Mouse (Mus musculus): ENCODE measurements around the gene Pmm1. TPM values are rescaled to one million over a fixed set of nuclear protein-coding genes. Genes with fewer than 3 reads are reported as not detected.

The Pmm1 gene
- polyA plus RNA-seq, 1 experiment from 2014 or later = 19.6 TPM

GRCm38 (mm10) chr15:81956457-81956856 is 4.3 kb downstream of the Pmm1 start:
- ATAC-seq (ENCODE audit: insufficient number of reproducible peaks, low FRiP score) = no peak
- no peaks in the 10 kb centered on the region for H3K9me3 ChIP-seq (replicated peaks)
- H3K9ac ChIP-seq = no peak overlapping the region
- peaks cover 19% of the 10 kb centered on the region; the same call in 1 of the 2 replicates for H3K36me3 ChIP-seq
- H3K27ac ChIP-seq (ENCODE audit: poor library complexity, severe bottlenecking) = no peak overlapping the region
- H3K4me3 ChIP-seq = no peak overlapping the region
- WGBS = 59% methylated on average over 8 of the region's 8 CpGs
- H3K4me2 ChIP-seq = no peak overlapping the region
- no peaks in the 10 kb centered on the region for H3K27me3 ChIP-seq (replicated peaks)
- no peaks in the 10 kb centered on the region for H3K4me1 ChIP-seq (replicated peaks)

- no peak overlapping the region for H3K4me2 ChIP-seq
- no peaks in the 10 kb centered on the region for H3K9me3 ChIP-seq (replicated peaks)
- H3K27ac ChIP-seq (ENCODE audit: poor library complexity, severe bottlenecking) = no peak overlapping the region
- H3K4me1 ChIP-seq (replicated peaks) = no peaks in the 10 kb centered on the region
- no peak overlapping the region for H3K4me3 ChIP-seq
- no peaks in the 10 kb centered on the region for H3K27me3 ChIP-seq (replicated peaks)
- no peak for ATAC-seq (ENCODE audit: insufficient number of reproducible peaks, low FRiP score)
- no peak overlapping the region for H3K9ac ChIP-seq
- H3K36me3 ChIP-seq = peaks cover 23% of the 10 kb centered on the region
- WGBS = 88% methylated on average over 15 of the region's 15 CpGs
Measured at GRCm38 (mm10) chr15:81955414-81955813, 5.3 kb downstream of the Pmm1 start.

- ATAC-seq (ENCODE audit: insufficient number of reproducible peaks, low FRiP score) = no peak
- Histone ChIP-seq H3K4me2 (no peak overlapping the region), H3K27ac (ENCODE audit: poor library complexity, severe bottlenecking) (no peak overlapping the region), H3K27me3 (replicated peaks) (no peaks in the 10 kb centered on the region), H3K4me3 (no peak overlapping the region), H3K4me1 (replicated peaks) (no peaks in the 10 kb centered on the region), H3K9me3 (replicated peaks) (no peaks in the 10 kb centered on the region), H3K36me3 (peaks cover 23% of the 10 kb centered on the region), H3K9ac (no peak overlapping the region)
- WGBS = 92% methylated on average over 6 of the region's 6 CpGs
Measured at GRCm38 (mm10) chr15:81954716-81955115, 6.0 kb downstream of the Pmm1 start.

GRCm38 (mm10) chr15:81954151-81954583 is 6.6 kb downstream of the Pmm1 start:
- Histone ChIP-seq H3K4me3 (no peak overlapping the region), H3K9ac (no peak overlapping the region), H3K4me2 (no peak overlapping the region), H3K4me1 (replicated peaks) (no peaks in the 10 kb centered on the region), H3K27me3 (replicated peaks) (no peaks in the 10 kb centered on the region), H3K36me3 (peaks cover 23% of the 10 kb centered on the region), H3K27ac (ENCODE audit: poor library complexity, severe bottlenecking) (no peak overlapping the region), H3K9me3 (replicated peaks) (no peaks in the 10 kb centered on the region)
- 95% methylated on average over 9 of the region's 9 CpGs for WGBS
- no peak for ATAC-seq (ENCODE audit: insufficient number of reproducible peaks, low FRiP score)

GRCm38 (mm10) chr15:81952310-81952709 is 8.4 kb downstream of the Pmm1 start:
- ATAC-seq (ENCODE audit: insufficient number of reproducible peaks, low FRiP score) = no peak
- Histone ChIP-seq H3K27ac (ENCODE audit: poor library complexity, severe bottlenecking) (no peak overlapping the region), H3K4me1 (replicated peaks) (peaks cover 6% of the 10 kb centered on the region), H3K36me3 (peaks cover 23% of the 10 kb centered on the region), H3K9ac (no peak overlapping the region), H3K27me3 (replicated peaks) (no peaks in the 10 kb centered on the region), H3K9me3 (replicated peaks) (0 out of 2 replicates have a peak, but pooled peaks cover under 1% of the 10 kb centered on the region), H3K4me2 (no peak overlapping the region), H3K4me3 (no peak overlapping the region)
- 83% methylated on average over 4 of the region's 4 CpGs for WGBS

- H3K27ac ChIP-seq (ENCODE audit: poor library complexity, severe bottlenecking) = no peak overlapping the region
Measured at GRCm38 (mm10) chr15:81951159-81951558, 9.6 kb downstream of the Pmm1 start.

GRCm38 (mm10) chr15:81950716-81951115 is 10.0 kb downstream of the Pmm1 start:
- H3K4me1 ChIP-seq (replicated peaks) = peaks cover 6% of the 10 kb centered on the region
- peaks cover 23% of the 10 kb centered on the region for H3K36me3 ChIP-seq
- H3K27me3 ChIP-seq (replicated peaks) = no peaks in the 10 kb centered on the region
- H3K27ac ChIP-seq (ENCODE audit: poor library complexity, severe bottlenecking) = no peak overlapping the region
- H3K9ac ChIP-seq = no peak overlapping the region
- H3K9me3 ChIP-seq (replicated peaks) = 0 out of 2 replicates have a peak, but pooled peaks cover 3% of the 10 kb centered on the region
- no peak overlapping the region for H3K4me2 ChIP-seq
- ATAC-seq (ENCODE audit: insufficient number of reproducible peaks, low FRiP score) = no peak
- H3K4me3 ChIP-seq = no peak overlapping the region
- WGBS = 81% methylated on average over 5 of the region's 5 CpGs

More at GRCm38 (mm10) chr15:81951159-81951558, 9.6 kb downstream of the Pmm1 start:
- H3K4me3 ChIP-seq = no peak overlapping the region
- peaks cover 6% of the 10 kb centered on the region for H3K4me1 ChIP-seq (replicated peaks)
- H3K9ac ChIP-seq = no peak overlapping the region
- H3K36me3 ChIP-seq = peaks cover 23% of the 10 kb centered on the region
- H3K4me2 ChIP-seq = no peak overlapping the region
- no peak for ATAC-seq (ENCODE audit: insufficient number of reproducible peaks, low FRiP score)
- 0 out of 2 replicates have a peak, but pooled peaks cover 3% of the 10 kb centered on the region for H3K9me3 ChIP-seq (replicated peaks)
- no peaks in the 10 kb centered on the region for H3K27me3 ChIP-seq (replicated peaks)
- 90% methylated on average over 9 of the region's 9 CpGs for WGBS

GRCm38 (mm10) chr15:81949476-81950131 is 11.1 kb downstream of the Pmm1 start:
- Histone ChIP-seq H3K4me1 (replicated peaks) (peaks cover 6% of the 10 kb centered on the region), H3K9me3 (replicated peaks) (0 out of 2 replicates have a peak, but pooled peaks cover 3% of the 10 kb centered on the region), H3K27ac (ENCODE audit: poor library complexity, severe bottlenecking) (no peak overlapping the region), H3K4me2 (no peak overlapping the region), H3K27me3 (replicated peaks) (no peaks in the 10 kb centered on the region), H3K9ac (no peak overlapping the region), H3K36me3 (peaks cover 16% of the 10 kb centered on the region), H3K4me3 (no peak overlapping the region)
- 69% methylated on average over 11 of the region's 11 CpGs for WGBS
- no peak for ATAC-seq (ENCODE audit: insufficient number of reproducible peaks, low FRiP score)

GRCm38 (mm10) chr15:81949076-81949475 is 11.7 kb downstream of the Pmm1 start:
- H3K4me3 ChIP-seq = no peak overlapping the region
- peaks cover 6% of the 10 kb centered on the region for H3K4me1 ChIP-seq (replicated peaks)
- no peak for ATAC-seq (ENCODE audit: insufficient number of reproducible peaks, low FRiP score)
- no peak overlapping the region for H3K27ac ChIP-seq (ENCODE audit: poor library complexity, severe bottlenecking)
- H3K4me2 ChIP-seq = no peak overlapping the region
- no peaks in the 10 kb centered on the region for H3K27me3 ChIP-seq (replicated peaks)
- H3K36me3 ChIP-seq = peaks cover 11% of the 10 kb centered on the region
- WGBS = 72% methylated on average over 10 of the region's 10 CpGs
- no peak overlapping the region for H3K9ac ChIP-seq
- H3K9me3 ChIP-seq (replicated peaks) = 0 out of 2 replicates have a peak, but pooled peaks cover 3% of the 10 kb centered on the region

- no peak for ATAC-seq (ENCODE audit: insufficient number of reproducible peaks, low FRiP score)
- Histone ChIP-seq H3K9ac (no peak overlapping the region), H3K4me3 (no peak overlapping the region), H3K27me3 (replicated peaks) (no peaks in the 10 kb centered on the region), H3K36me3 (no peaks in the 10 kb centered on the region), H3K27ac (ENCODE audit: poor library complexity, severe bottlenecking) (no peak overlapping the region), H3K9me3 (replicated peaks) (0 out of 2 replicates have a peak, but pooled peaks cover 3% of the 10 kb centered on the region), H3K4me1 (replicated peaks) (peaks cover 10% of the 10 kb centered on the region), H3K4me2 (no peak overlapping the region)
- WGBS = 24% methylated on average over 9 of the region's 9 CpGs
Measured at GRCm38 (mm10) chr15:81943176-81943749, 17.5 kb downstream of the Pmm1 start.

GRCm38 (mm10) chr15:81941010-81941409 is 19.7 kb downstream of the Pmm1 start:
- Histone ChIP-seq H3K9ac (no peak overlapping the region), H3K27me3 (replicated peaks) (peaks cover 6% of the 10 kb centered on the region; the same call in 1 of the 2 replicates), H3K4me2 (no peak overlapping the region), H3K27ac (ENCODE audit: poor library complexity, severe bottlenecking) (no peak overlapping the region), H3K36me3 (no peaks in the 10 kb centered on the region), H3K4me1 (replicated peaks) (peaks cover 32% of the 10 kb centered on the region), H3K4me3 (no peak overlapping the region), H3K9me3 (replicated peaks) (no peaks in the 10 kb centered on the region)
- no peak for ATAC-seq (ENCODE audit: insufficient number of reproducible peaks, low FRiP score)
- 90% methylated on average over 2 of the region's 2 CpGs for WGBS
